Mouse (Mus musculus): ENCODE measurements around the gene Lsm14a. TPM values are rescaled to one million over a fixed set of nuclear protein-coding genes. Genes with fewer than 3 reads are reported as not detected.

Lsm14a gene
- polyA plus RNA-seq, 1 experiment from 2014 or later, result 46.9 TPM

DNA sequence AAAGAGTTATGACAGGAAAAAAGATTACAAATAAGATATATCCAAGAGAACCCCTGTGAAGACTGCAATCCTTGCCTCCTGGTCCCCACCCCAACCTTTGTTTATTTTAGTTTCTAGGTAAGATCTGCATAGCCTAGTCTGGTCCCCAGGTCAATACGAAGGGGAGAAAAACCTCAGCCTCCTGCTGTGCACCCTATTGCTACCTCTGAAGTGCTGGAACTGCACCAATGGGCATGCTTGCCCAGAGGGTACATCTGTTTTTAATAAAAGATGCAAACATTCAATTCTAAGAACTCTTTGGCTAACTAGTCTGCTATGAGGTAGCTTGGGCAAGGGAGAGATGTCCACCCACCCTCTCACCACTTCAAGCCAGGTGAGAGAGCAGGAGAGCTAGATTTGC lies 19.2 kb downstream of the Lsm14a start:
- Histone ChIP-seq H3K4me1 (replicated peaks) (peaks cover 15% of the 10 kb centered on the region), H3K9me3 (replicated peaks) (no peaks in the 10 kb centered on the region), H3K4me3 (replicated peaks) (no peak overlapping the region), H3K27ac (no peak overlapping the region), H3K36me3 (peaks cover 55% of the 10 kb centered on the region), H3K27me3 (no peaks in the 10 kb centered on the region), H3K9ac (no peak overlapping the region), H3K4me2 (no peak overlapping the region)
- no peak for ATAC-seq (ENCODE audit: low read depth)
- no peak for DNase-seq
- WGBS (ENCODE audit: insufficient replicate concordance), result 86% methylated on average over 1 of the region's 1 CpGs

DNA sequence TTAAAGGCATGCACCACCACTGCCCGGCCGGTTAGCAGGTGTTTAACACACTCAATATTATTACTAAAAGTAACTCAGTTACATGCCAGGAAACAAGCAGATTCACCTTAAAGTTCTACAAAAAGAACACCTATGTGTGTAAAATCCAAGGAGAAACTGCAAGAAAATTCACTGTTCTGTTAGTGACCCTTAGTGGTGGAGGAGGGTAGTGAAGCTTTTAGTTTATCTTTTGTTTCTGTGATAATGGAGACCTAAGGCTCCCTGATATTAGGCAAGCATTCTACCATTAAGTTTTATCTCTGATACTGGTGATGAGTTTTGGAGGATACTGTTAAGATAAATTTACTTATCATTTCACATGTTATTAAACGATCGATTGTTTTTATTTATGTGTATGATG lies 37.5 kb downstream of the Lsm14a start:
- Histone ChIP-seq H3K9me3 (replicated peaks) (no peaks in the 10 kb centered on the region), H3K4me1 (replicated peaks) (no peaks in the 10 kb centered on the region), H3K27ac (no peak overlapping the region), H3K27me3 (no peaks in the 10 kb centered on the region), H3K4me2 (no peak overlapping the region), H3K4me3 (replicated peaks) (no peak overlapping the region), H3K9ac (no peak overlapping the region), H3K36me3 (peaks cover 77% of the 10 kb centered on the region)
- WGBS (ENCODE audit: insufficient replicate concordance), result 85% methylated on average over 4 of the region's 4 CpGs
- ATAC-seq (ENCODE audit: low read depth) (no peak), DNase-seq (no peak)

DNA sequence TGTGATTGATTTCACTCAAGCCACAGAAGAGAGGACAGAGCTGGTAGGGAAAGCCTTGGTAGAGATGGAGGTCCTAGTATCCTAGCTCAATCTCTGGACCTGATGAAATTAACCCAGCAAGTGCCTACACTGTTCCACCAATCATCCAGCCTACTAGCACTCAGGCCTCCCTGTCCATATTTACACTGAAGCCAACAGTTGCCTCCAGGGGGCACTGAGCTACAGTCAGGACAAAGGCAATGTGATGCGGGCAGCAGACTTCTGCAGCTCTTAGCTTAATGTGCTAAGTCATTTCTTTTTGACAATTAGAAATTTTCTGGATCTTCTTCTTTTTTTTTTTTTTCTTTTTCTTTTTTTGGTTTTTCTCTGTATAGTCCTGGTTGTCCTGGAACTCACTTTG lies 41.1 kb downstream of the Lsm14a start:
- H3K36me3 ChIP-seq, result peaks cover 95% of the 10 kb centered on the region
- no peak for ATAC-seq (ENCODE audit: low read depth)
- no peak for DNase-seq

DNA sequence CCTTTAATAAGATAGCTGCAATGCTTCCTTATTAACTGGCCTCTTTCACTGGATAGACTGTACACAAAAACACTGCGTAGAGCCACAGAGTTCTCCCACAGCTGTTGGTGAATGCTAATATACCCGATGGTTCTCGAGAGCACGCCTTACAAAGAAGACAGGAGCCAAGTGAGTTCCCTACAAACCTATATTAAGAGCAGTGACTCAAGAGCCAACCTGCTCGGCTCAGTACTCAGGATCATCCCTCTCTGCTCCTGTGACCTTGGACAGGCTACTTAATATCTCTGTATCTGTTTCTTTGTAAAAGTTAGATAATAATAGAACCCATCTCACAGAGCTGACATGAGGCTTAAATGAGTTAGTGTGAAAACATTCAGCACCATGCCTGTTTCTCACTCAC lies 42.9 kb downstream of the Lsm14a start:
- no peak overlapping the region for H3K4me3 ChIP-seq (replicated peaks)
- H3K4me2 ChIP-seq, result no peak overlapping the region
- no peaks in the 10 kb centered on the region for H3K4me1 ChIP-seq (replicated peaks)
- ATAC-seq (ENCODE audit: low read depth), result no peak
- 82% methylated on average over 5 of the region's 5 CpGs for WGBS (ENCODE audit: insufficient replicate concordance)
- peaks cover 96% of the 10 kb centered on the region for H3K36me3 ChIP-seq
- no peaks in the 10 kb centered on the region for H3K9me3 ChIP-seq (replicated peaks)
- DNase-seq, result no peak
- H3K9ac ChIP-seq, result no peak overlapping the region
- no peaks in the 10 kb centered on the region for H3K27me3 ChIP-seq
- H3K27ac ChIP-seq, result no peak overlapping the region

More for the DNA sequence above, 41.1 kb downstream of the Lsm14a start:
- Histone ChIP-seq H3K27me3 (no peaks in the 10 kb centered on the region), H3K27ac (no peak overlapping the region), H3K9ac (no peak overlapping the region), H3K4me3 (replicated peaks) (no peak overlapping the region), H3K4me1 (replicated peaks) (no peaks in the 10 kb centered on the region), H3K9me3 (replicated peaks) (no peaks in the 10 kb centered on the region), H3K4me2 (no peak overlapping the region)
- WGBS (ENCODE audit: insufficient replicate concordance), result 83% methylated on average over 1 of the region's 1 CpGs

DNA sequence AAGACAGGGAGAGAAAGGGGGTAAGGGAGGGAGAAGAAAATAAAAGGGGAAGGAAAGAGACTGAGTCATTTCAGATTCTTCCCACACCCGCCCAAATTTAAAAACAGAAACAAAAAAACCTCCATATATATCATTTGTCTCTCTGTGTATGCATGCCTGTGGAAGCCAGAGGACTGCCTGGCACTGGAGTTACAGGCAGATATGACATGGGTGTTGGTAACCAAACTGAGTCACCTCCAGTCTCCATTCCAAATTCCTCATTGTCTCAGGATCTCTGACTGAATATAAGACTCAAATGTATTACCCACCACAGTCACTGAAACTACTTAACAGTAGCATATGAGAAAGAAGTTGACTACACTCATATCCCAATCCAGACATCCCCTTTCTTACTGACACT lies 45.1 kb downstream of the Lsm14a start:
- no peak overlapping the region for H3K9ac ChIP-seq
- WGBS (ENCODE audit: insufficient replicate concordance), result 58% methylated on average over 1 of the region's 1 CpGs
- H3K4me2 ChIP-seq, result no peak overlapping the region
- no peak overlapping the region for H3K4me3 ChIP-seq (replicated peaks)
- H3K27me3 ChIP-seq, result no peaks in the 10 kb centered on the region
- ATAC-seq (ENCODE audit: low read depth), result no peak
- no peaks in the 10 kb centered on the region for H3K4me1 ChIP-seq (replicated peaks)
- H3K36me3 ChIP-seq, result peaks cover 95% of the 10 kb centered on the region
- DNase-seq, result no peak
- H3K27ac ChIP-seq, result no peak overlapping the region
- no peaks in the 10 kb centered on the region for H3K9me3 ChIP-seq (replicated peaks)

DNA sequence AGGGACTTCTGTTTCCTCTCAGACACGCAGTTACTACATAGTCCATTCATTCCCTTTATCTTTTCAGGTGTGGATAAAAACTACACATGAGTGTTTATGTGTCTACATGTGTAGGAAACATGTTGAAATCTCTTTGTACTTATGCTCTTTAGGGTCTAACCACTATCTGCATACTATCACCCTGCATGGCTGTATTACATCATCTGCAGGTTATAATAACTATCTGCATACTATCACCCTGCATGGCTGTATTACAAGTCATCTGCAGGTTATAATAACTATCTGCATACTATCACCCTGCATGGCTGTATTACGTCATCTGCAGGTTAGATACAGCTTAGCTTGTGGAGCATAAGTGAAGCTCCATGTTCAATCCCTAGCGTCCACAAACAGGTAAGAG lies 46.1 kb downstream of the Lsm14a start:
- WGBS (ENCODE audit: insufficient replicate concordance), result 80% methylated on average over 3 of the region's 3 CpGs
- no peaks in the 10 kb centered on the region for H3K9me3 ChIP-seq (replicated peaks)
- ATAC-seq (ENCODE audit: low read depth) (no peak), DNase-seq (no peak)
- no peak overlapping the region for H3K9ac ChIP-seq
- no peaks in the 10 kb centered on the region for H3K4me1 ChIP-seq (replicated peaks)
- no peak overlapping the region for H3K27ac ChIP-seq
- peaks cover 95% of the 10 kb centered on the region for H3K36me3 ChIP-seq
- H3K4me3 ChIP-seq (replicated peaks), result no peak overlapping the region
- H3K27me3 ChIP-seq, result no peaks in the 10 kb centered on the region
- no peak overlapping the region for H3K4me2 ChIP-seq

DNA sequence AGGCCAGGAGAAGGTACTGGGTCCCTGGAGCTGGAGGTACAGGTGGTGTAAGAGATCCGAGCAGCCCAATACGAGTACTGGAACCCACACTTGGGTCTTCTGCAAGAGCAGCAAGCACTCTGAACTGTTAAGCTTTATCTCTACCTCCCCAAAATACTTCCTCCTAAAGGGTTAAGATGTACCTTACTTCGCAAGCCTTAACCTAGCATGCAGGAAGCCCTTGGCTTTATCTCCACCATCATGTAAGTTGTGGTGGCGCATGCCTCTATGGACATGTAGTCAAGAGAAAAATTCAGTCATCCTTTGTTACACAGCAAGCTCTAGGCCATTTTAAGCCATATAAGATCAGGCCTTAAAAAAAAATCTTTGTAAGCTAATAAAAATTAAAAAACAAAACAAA lies 46.6 kb downstream of the Lsm14a start:
- Histone ChIP-seq H3K4me3 (replicated peaks) (no peak overlapping the region), H3K27ac (no peak overlapping the region), H3K4me2 (no peak overlapping the region), H3K9ac (no peak overlapping the region), H3K36me3 (peaks cover 95% of the 10 kb centered on the region), H3K27me3 (no peaks in the 10 kb centered on the region), H3K9me3 (replicated peaks) (no peaks in the 10 kb centered on the region), H3K4me1 (replicated peaks) (no peaks in the 10 kb centered on the region)
- WGBS (ENCODE audit: insufficient replicate concordance), result 43% methylated on average over 4 of the region's 4 CpGs
- DNase-seq (no peak), ATAC-seq (ENCODE audit: low read depth) (no peak)

DNA sequence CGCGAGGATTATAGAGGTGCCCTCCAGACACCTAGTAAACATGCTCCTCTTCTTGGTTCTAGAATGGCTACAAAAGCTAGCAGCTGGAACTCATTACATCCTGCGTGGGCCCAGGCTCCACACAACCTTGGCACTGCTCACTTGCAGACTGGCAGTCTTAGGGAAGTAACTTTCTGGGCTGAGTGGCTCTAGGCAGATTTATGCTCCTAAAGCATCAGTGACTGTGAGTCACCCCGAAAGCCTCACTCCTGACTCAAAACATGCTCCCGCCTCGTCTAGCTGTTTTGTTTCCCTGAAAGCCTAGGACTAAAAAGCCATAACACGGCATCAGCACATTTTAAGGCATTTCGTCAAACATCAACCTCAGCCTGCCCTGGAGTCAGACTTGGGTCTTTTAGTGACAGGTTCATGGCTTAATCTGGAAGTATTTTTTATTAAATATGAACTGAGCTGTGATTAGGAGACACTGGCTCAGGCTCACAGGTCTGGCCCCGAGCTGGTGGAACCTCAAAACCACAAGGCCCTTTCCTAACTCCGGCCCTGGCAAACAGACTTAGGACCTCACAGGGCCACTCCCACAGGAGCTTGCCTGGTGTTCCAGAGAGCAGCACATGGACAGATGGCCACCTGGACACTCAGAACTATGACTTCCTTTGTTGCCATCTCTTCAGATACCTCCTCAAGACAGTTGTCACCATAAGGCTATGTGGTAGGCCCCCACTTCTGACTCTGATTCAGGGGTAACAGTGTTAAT lies 50.9 kb downstream of the Lsm14a start:
- peaks cover 78% of the 10 kb centered on the region for H3K36me3 ChIP-seq
- H3K4me1 ChIP-seq (replicated peaks), result 0 out of 2 replicates have a peak, but pooled peaks cover 3% of the 10 kb centered on the region
- DNase-seq, result no peak
- no peaks in the 10 kb centered on the region for H3K27me3 ChIP-seq
- ATAC-seq (ENCODE audit: low read depth), result no peak
- no peak overlapping the region for H3K4me3 ChIP-seq (replicated peaks)
- H3K9me3 ChIP-seq (replicated peaks), result no peaks in the 10 kb centered on the region
- 80% methylated on average over 10 of the region's 10 CpGs for WGBS (ENCODE audit: insufficient replicate concordance)
- H3K9ac ChIP-seq, result no peak overlapping the region
- H3K27ac ChIP-seq, result no peak overlapping the region
- H3K4me2 ChIP-seq, result no peak overlapping the region

DNA sequence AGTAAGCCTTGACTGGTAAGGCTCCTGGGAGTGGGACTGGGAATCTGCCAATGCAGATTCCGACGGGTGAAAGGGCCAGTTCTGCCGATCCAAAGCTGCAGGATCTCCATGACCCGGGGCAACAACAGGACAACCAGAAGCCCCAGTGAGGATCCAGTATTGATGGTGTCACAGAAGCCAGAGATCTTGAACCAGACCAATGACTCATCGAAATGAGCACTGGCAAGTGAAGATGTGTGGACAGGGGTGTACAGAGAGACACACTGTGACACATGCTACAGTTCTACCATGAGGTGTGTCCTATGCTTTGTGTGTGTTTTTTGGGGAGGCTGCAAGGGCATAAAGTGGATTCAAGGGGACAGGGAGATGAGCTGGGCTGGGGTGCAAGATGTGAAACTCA lies 52.3 kb downstream of the Lsm14a start:
- Histone ChIP-seq H3K36me3 (peaks cover 67% of the 10 kb centered on the region), H3K27ac (no peak overlapping the region)
- WGBS (ENCODE audit: insufficient replicate concordance), result 83% methylated on average over 5 of the region's 5 CpGs

DNA sequence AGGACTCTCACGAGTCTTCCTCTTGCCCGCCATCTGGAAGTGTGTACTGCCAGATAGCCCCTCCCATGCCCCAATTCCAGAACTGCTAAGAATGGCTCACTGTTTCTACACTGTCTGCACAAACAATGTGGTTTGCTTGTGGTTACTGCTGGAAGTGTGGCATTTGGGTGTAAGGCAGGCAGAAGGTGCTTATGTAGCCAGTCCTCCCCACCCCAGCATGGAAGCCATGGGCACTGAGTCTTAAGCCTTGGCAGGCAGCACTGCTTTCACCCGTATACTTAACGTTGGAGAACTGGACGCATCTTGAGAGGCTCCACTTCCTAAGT lies 54.0 kb downstream of the Lsm14a start:
- Histone ChIP-seq H3K9me3 (replicated peaks) (no peaks in the 10 kb centered on the region), H3K27me3 (no peaks in the 10 kb centered on the region), H3K27ac (no peak overlapping the region), H3K4me2 (no peak overlapping the region), H3K36me3 (peaks cover 52% of the 10 kb centered on the region), H3K9ac (no peak overlapping the region), H3K4me1 (replicated peaks) (peaks cover 10% of the 10 kb centered on the region; the same call in 1 of the 2 replicates), H3K4me3 (replicated peaks) (no peak overlapping the region)
- WGBS (ENCODE audit: insufficient replicate concordance), result 59% methylated on average over 5 of the region's 5 CpGs
- ATAC-seq (ENCODE audit: low read depth) (no peak), DNase-seq (no peak)

More for the DNA sequence above, 52.3 kb downstream of the Lsm14a start:
- Histone ChIP-seq H3K4me3 (replicated peaks) (no peak overlapping the region), H3K4me2 (no peak overlapping the region), H3K9me3 (replicated peaks) (no peaks in the 10 kb centered on the region), H3K27me3 (no peaks in the 10 kb centered on the region), H3K4me1 (replicated peaks) (0 out of 2 replicates have a peak, but pooled peaks cover 3% of the 10 kb centered on the region), H3K9ac (no peak overlapping the region)
- no peak for DNase-seq
- no peak for ATAC-seq (ENCODE audit: low read depth)

DNA sequence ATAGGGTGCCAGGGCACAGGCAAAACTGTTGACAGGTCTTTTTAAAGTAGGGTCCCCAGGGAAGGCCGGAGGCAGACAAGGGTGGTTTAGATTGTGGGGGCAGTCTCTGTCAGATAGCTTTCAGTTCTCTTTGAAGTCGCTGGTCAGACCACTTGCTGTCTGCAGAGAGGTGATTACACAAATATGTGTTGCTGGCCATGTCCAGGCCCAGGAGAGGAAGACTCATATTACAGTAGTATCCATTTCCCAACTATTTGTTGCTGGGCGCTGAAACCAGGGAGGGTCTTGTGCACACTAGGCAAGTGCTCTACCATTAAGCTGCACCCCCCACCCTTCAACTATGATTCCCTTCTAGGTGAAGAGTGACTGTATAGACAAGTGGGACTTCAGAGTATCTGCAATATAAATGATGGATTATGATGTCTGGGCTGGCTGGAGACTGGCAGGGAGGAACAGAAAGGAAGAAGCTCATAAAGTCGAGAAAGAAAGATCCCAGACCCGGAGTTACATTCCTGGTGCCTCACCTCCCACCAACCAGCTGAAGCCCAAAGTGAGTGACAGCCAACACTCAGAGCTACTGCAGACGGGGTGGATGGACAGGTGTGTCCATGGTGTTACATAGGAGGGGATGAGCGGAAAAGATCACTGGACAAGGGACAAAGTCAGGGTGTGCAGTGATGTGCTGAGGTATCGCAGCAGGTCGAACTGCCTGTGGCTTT lies 54.5 kb downstream of the Lsm14a start:
- H3K4me1 ChIP-seq (replicated peaks), result peaks cover 10% of the 10 kb centered on the region; the same call in 1 of the 2 replicates
- H3K9me3 ChIP-seq (replicated peaks), result no peaks in the 10 kb centered on the region
- no peaks in the 10 kb centered on the region for H3K27me3 ChIP-seq
- DNase-seq (no peak), ATAC-seq (ENCODE audit: low read depth) (no peak)
- no peak overlapping the region for H3K4me2 ChIP-seq
- WGBS (ENCODE audit: insufficient replicate concordance), result 56% methylated on average over 9 of the region's 9 CpGs
- no peak overlapping the region for H3K4me3 ChIP-seq (replicated peaks)
- H3K27ac ChIP-seq, result no peak overlapping the region
- peaks cover 47% of the 10 kb centered on the region for H3K36me3 ChIP-seq
- H3K9ac ChIP-seq, result no peak overlapping the region

DNA sequence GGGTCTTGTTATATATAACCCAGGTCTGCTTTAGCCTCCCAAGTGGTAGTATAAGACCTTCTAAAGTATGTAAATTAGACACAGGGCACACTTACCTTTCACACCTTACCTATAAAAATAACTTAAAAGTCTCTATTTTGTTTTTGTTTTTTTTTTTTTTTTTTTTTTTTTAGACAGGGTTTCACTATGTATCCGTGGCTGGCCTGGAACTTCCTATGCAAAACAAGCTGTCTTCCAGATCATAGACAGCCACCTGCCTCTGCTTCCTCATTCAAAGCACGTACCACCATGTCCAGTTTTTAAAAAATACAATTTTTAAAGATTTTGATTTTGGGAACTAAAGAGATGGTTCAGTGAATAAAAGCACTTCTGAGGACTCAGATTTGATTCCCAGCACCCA lies 55.8 kb downstream of the Lsm14a start:
- Histone ChIP-seq H3K27me3 (no peaks in the 10 kb centered on the region), H3K4me1 (replicated peaks) (peaks cover 10% of the 10 kb centered on the region; the same call in 1 of the 2 replicates), H3K9me3 (replicated peaks) (no peaks in the 10 kb centered on the region), H3K4me2 (no peak overlapping the region), H3K9ac (no peak overlapping the region), H3K4me3 (replicated peaks) (no peak overlapping the region), H3K36me3 (peaks cover 34% of the 10 kb centered on the region), H3K27ac (no peak overlapping the region)
- ATAC-seq (ENCODE audit: low read depth) (no peak), DNase-seq (no peak)
- 54% methylated on average over 2 of the region's 2 CpGs for WGBS (ENCODE audit: insufficient replicate concordance)

Data from liver, embryonic 13.5 days (tissue).